Mouse (Mus musculus) brown adipose tissue, adult 24 weeks (tissue): ENCODE data around the gene Nlrp9b. TPM values are rescaled to one million over a fixed set of nuclear protein-coding genes. Genes with fewer than 3 reads are reported as not detected.
"Not testable (repeated sequence)": the region's sequence is repeated elsewhere in the genome, so short reads cannot be mapped to it uniquely, and the experiment has no call there.

ENCODE experiments used
- H3K27ac ChIP-seq: fragments of 200-500 bp; replicated peaks from 2 replicates; pipeline ENCODE4 v1.5.1; 2012; ENCODE audit warnings: low read depth, mild to moderate bottlenecking, low read length
- H3K4me1 ChIP-seq: fragments of 200-500 bp; 2 replicates; pipeline ENCODE4 v1.6.1; 2012; ENCODE audit warnings: low read length, mixed read lengths; ENCODE audit not compliant: control insufficient read depth, insufficient read depth, insufficient read length
- H3K4me3 ChIP-seq: fragments of 200-500 bp; 2 replicates; pipeline ENCODE4 v1.5.1; 2012; ENCODE audit warnings: low read depth, mild to moderate bottlenecking, low read length, moderate library complexity; ENCODE audit not compliant: insufficient read depth
- polyA plus RNA-seq: library from polyadenylated mRNA; stranded (reverse); fragments of >200 nt; gene quantifications from 2 replicates; pipeline ENCODE4 v1.2.4, GENCODE M21; 2012; ENCODE audit not compliant: missing spikeins, insufficient read depth, insufficient read length

Gene Nlrp9b
- not detected in 2 replicates for polyA plus RNA-seq

- not testable (repeated sequence) for H3K4me1 ChIP-seq, H3K4me3 ChIP-seq
Measured at GRCm38 (mm10) chr7:19991165-19991564, at the start of gene Nlrp9b. Nlrp9b (plus strand) TSS chr7:19991465.

DNA sequence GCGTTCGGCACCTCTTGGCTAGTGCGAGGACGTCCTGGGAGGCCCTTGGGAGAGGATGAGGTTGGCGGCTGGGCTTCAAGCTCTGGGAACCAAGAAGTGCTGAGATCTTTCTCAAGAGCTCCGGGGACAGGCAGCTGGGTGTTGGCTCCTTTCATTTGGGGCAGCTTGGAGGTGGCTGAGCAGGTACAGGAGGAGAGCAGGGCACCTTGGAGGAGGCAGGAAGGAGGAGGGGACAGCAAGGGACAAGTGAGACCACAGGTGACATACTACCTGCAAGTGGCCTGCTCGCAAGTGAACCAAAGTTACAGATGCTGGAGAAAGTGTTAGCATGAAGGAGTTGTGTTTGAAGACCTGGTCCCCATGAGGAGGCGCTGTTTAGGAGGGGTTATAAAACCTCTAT is 46.6 kb upstream of the Nlrp9b start:
- Histone ChIP-seq H3K4me1 (peaks cover 3% of the 10 kb centered on the region), H3K27ac (no peak overlapping the region), H3K4me3 (no peak overlapping the region)

More at GRCm38 (mm10) chr7:19991165-19991564, at the start of gene Nlrp9b:
- H3K27ac ChIP-seq = not testable (repeated sequence)

- H3K4me3 ChIP-seq = no peak overlapping the region
- no peak overlapping the region for H3K27ac ChIP-seq
- peaks cover 2% of the 10 kb centered on the region for H3K4me1 ChIP-seq
Measured at GRCm38 (mm10) chr7:19945201-19945600, 46.1 kb upstream of the Nlrp9b start.

DNA sequence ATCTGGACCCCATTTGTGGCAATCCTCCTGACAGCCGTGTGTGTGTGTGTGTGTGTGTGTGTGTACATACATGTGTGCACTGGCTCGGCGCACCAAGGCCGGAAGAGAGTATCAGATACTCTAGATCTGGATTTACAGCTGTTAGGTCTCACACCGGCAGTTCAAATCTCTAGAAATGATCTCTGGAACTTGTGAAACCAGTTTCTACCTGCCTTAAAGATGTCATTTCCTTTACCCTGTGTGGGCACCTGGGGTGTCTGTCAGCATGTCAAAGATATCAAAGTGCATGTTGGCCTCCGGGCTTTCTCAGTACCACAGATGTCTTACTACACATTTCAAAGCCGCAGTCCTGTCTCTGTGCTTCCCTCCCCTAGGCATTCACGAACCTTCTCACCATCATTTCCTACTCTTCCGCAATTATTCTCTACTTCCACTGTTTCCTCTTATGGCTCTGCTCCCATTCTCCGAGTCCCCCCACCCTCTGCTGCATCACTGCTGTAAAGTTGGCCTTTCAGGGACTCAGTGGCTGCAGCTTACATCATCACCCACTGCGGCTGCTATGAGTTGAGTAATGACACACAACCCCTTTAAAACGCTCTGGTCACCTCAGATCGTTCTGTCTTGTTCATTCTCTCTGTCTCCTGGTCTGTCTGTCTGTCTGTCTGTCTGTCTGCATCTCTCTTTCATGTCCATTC is 45.3 kb upstream of the Nlrp9b start:
- no peak overlapping the region for H3K4me3 ChIP-seq
- H3K27ac ChIP-seq = no peak overlapping the region
- no peaks in the 10 kb centered on the region; the same call in 1 of the 2 replicates for H3K4me1 ChIP-seq

GRCm38 (mm10) chr7:19948956-19949355 is 42.3 kb upstream of the Nlrp9b start:
- H3K4me1 ChIP-seq = no peaks in the 10 kb centered on the region; the same call in 1 of the 2 replicates
- H3K4me3 ChIP-seq = no peak overlapping the region
- no peak overlapping the region for H3K27ac ChIP-seq

GRCm38 (mm10) chr7:19949996-19950395 is 41.3 kb upstream of the Nlrp9b start:
- Histone ChIP-seq H3K4me1 (no peaks in the 10 kb centered on the region), H3K4me3 (no peak overlapping the region), H3K27ac (no peak overlapping the region)

GRCm38 (mm10) chr7:19950589-19950988 is 40.7 kb upstream of the Nlrp9b start, which contains the start of gene Igsf23:
Igsf23 (minus strand) TSS chr7:19950756.
- H3K4me1 ChIP-seq = no peaks in the 10 kb centered on the region
- H3K4me3 ChIP-seq = no peak within 1 kb of the TSS
- H3K27ac ChIP-seq = no peak within 1 kb of the TSS

- Histone ChIP-seq H3K27ac (no peak overlapping the region), H3K4me3 (no peak overlapping the region), H3K4me1 (no peaks in the 10 kb centered on the region)
Measured at GRCm38 (mm10) chr7:19952320-19952986, 38.8 kb upstream of the Nlrp9b start.

- H3K27ac ChIP-seq = no peak overlapping the region
- no peaks in the 10 kb centered on the region for H3K4me1 ChIP-seq
- H3K4me3 ChIP-seq = no peak overlapping the region
Measured at GRCm38 (mm10) chr7:19953054-19953453, 38.2 kb upstream of the Nlrp9b start.

- H3K4me1 ChIP-seq = no peaks in the 10 kb centered on the region
- H3K27ac ChIP-seq = no peak overlapping the region
Measured at GRCm38 (mm10) chr7:19955861-19956260, 35.4 kb upstream of the Nlrp9b start.

DNA sequence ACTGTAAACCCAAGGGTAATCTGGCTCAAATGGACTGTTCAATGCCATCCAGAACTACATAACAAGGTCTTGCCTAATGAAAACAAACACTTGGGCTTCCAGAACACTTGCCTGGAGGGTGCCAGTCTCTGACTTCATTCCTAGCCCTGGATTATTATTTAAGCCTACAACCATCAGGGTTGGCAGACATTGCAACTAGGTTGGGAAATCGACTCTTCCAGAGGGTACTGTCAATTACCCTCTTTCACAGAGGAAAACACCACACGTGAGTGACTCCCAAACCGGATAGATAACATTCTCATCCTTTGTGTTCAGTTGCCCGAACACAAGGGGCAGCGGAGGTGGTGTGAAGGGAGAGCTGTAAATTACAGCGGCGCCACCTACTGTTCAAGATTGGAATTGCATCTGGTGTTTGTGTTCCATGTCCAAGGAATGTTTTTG is 34.9 kb upstream of the Nlrp9b start:
- H3K4me3 ChIP-seq = no peak overlapping the region
- H3K27ac ChIP-seq = no peak overlapping the region
- no peaks in the 10 kb centered on the region for H3K4me1 ChIP-seq

More at GRCm38 (mm10) chr7:19955861-19956260, 35.4 kb upstream of the Nlrp9b start:
- H3K4me3 ChIP-seq = no peak overlapping the region

DNA sequence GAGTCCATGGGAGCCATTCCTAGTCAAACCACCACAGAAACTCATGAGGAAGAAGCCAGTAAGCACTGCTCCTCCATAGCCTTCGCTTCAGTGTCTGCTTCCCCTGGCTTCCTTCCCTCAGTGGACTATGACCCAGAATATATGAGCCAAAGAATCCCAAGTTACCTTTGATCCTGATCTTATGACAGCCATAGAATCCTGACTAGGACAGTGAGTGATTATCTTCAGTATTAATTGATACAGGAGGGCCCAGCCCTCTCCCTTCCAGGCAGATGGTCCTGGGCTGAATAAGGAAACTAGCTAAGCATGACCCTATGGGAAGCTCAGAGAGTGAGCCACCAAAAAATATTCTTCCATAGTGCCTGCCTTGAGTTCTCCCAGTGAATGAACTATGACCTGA is 28.8 kb upstream of the Nlrp9b start:
- H3K4me3 ChIP-seq = no peak overlapping the region
- H3K27ac ChIP-seq = no peak overlapping the region
- no peaks in the 10 kb centered on the region for H3K4me1 ChIP-seq

DNA sequence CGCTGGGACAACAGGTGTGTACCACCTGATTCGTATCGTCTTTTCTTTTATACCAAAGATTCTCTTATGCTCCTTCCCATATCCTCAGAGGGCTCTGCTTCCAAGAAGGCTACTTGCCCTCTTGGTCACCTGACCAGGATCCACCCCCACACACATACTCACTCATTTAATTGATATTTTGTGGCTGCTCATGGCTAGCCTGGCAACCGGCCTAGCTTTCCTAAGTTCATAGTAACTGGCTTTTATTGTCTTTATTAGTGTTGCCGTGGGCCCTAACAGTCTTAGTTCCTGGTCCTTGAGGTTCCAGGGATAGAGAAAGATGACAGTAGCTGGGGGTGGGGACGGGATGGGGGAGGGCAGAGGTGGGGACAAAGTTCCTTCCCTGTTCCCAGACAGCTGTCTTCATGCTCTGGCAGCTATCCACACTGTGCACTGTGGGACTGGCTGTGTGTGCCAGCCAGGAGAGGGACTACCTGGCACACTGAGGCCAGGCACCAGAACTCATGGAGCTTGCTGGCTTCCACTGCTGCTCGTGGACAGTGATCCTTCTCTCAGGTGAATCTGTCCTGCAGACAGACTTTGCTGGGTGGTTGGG is 26.2 kb upstream of the Nlrp9b start, which contains the start of gene Ceacam20:
Ceacam20 (plus strand) TSS at position 428 of the 595 bp plus-strand sequence.
- Histone ChIP-seq H3K4me3 (no peak within 1 kb of the TSS), H3K27ac (no peak within 1 kb of the TSS), H3K4me1 (no peaks in the 10 kb centered on the region)

GRCm38 (mm10) chr7:19969106-19969505 is 22.2 kb upstream of the Nlrp9b start:
- no peak overlapping the region for H3K4me3 ChIP-seq
- H3K4me1 ChIP-seq = no peaks in the 10 kb centered on the region
- no peak overlapping the region for H3K27ac ChIP-seq

DNA sequence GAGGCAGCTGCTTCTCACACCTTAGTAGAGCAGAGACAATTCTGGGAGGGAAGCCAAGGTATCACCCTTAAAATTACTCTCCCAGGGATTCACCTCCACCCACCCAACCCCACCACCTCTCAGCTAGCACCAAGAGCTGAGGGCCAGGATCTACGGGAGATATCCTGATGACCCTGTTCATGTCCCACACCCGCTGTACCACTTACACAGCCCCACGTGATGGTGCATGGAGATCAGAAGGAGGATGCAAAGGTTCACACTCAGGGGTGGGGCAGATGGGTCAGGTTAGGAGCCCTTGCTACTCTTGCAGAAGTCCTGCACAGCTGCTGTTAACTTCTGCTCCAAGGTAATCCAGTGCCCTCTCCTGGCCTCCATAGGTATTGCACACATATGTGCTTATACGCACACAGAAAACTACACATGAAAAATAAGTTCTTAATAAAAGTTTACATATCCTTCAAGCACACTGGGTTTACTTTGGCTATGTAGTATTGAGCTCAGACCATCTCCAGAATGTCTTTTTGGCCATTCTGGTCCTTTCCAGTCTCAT is 21.6 kb upstream of the Nlrp9b start:
- Histone ChIP-seq H3K4me1 (no peaks in the 10 kb centered on the region), H3K27ac (no peak overlapping the region), H3K4me3 (no peak overlapping the region)
